Mouse (Mus musculus): Measurements from ENCODE around the gene Gm15155. TPM values are rescaled to one million over a fixed set of nuclear protein-coding genes. Genes with fewer than 3 reads are reported as not detected.
"Not testable (repeated sequence)": the region's sequence is repeated elsewhere in the genome, so short reads cannot be mapped to it uniquely, and the experiment has no call there.

The Gm15155 gene
- total RNA-seq, 2 experiments from 2014 or later: not detected

- TF ChIP-seq CTCF (IDR thresholded peaks at IDR 0.05): peak; percentile 67
- DNase-seq: peak; percentile 10
- no peak overlapping the region for H3K4me3 ChIP-seq
- intact Hi-C loops (cut with DNase I): no loop called here
- H3K27ac ChIP-seq: no peak overlapping the region
Observed at GRCm38 (mm10) chrX:155643975-155644374, 19.4 kb downstream of the Gm15155 start.

- Histone ChIP-seq H3K27ac (no peak overlapping the region), H3K4me3 (no peak overlapping the region)
- intact Hi-C loops (cut with DNase I): no loop called here
- no peak for TF ChIP-seq CTCF (IDR thresholded peaks at IDR 0.05)
- DNase-seq: no peak
Observed at GRCm38 (mm10) chrX:155645975-155646374, 21.4 kb downstream of the Gm15155 start.

- Histone ChIP-seq H3K4me3 (no peak overlapping the region), H3K27ac (no peak overlapping the region)
- intact Hi-C loops (cut with DNase I): no loop called here
- DNase-seq: no peak
- TF ChIP-seq CTCF (IDR thresholded peaks at IDR 0.05): no peak
Observed at GRCm38 (mm10) chrX:155657971-155658370, 33.4 kb downstream of the Gm15155 start.

- H3K27ac ChIP-seq; DNase-seq; H3K4me3 ChIP-seq; intact Hi-C loops (cut with DNase I): not testable (repeated sequence)
Observed at GRCm38 (mm10) chrX:155690440-155690839, 65.9 kb downstream of the Gm15155 start.

GRCm38 (mm10) chrX:155724157-155724556 lies 99.6 kb downstream of the Gm15155 start:
- no peak overlapping the region for H3K4me3 ChIP-seq
- intact Hi-C loops (cut with DNase I): no loop called here
- DNase-seq: no peak
- no peak overlapping the region for H3K27ac ChIP-seq
- no peak for TF ChIP-seq CTCF (IDR thresholded peaks at IDR 0.05)

- DNase-seq: no peak
- Histone ChIP-seq H3K4me3 (no peak overlapping the region), H3K27ac (no peak overlapping the region)
- intact Hi-C loops (cut with DNase I): no loop called here
- TF ChIP-seq CTCF (IDR thresholded peaks at IDR 0.05): no peak
Observed at GRCm38 (mm10) chrX:155728387-155728786, 103.8 kb downstream of the Gm15155 start.

GRCm38 (mm10) chrX:155888118-155888517 lies 263.6 kb downstream of the Gm15155 start:
- Histone ChIP-seq H3K4me3 (no peak overlapping the region), H3K27ac (no peak overlapping the region)
- DNase-seq: no peak
- TF ChIP-seq CTCF (IDR thresholded peaks at IDR 0.05): no peak
- intact Hi-C loops (cut with DNase I): no loop called here

- no peak overlapping the region for H3K27ac ChIP-seq
- intact Hi-C loops (cut with DNase I): no loop called here
- H3K4me3 ChIP-seq: no peak overlapping the region
- no peak for DNase-seq
- no peak for TF ChIP-seq CTCF (IDR thresholded peaks at IDR 0.05)
Observed at GRCm38 (mm10) chrX:155900040-155900439, 275.5 kb downstream of the Gm15155 start.

- intact Hi-C loops (cut with DNase I): no loop called here
- no peak for TF ChIP-seq CTCF (IDR thresholded peaks at IDR 0.05)
Observed at GRCm38 (mm10) chrX:155901742-155902141, 277.2 kb downstream of the Gm15155 start.

GRCm38 (mm10) chrX:155903108-155903507 lies 278.6 kb downstream of the Gm15155 start:
- no peak overlapping the region for H3K4me3 ChIP-seq
- no peak for DNase-seq
- intact Hi-C loops (cut with DNase I): no loop called here
- no peak overlapping the region for H3K27ac ChIP-seq
- no peak for TF ChIP-seq CTCF (IDR thresholded peaks at IDR 0.05)

More at GRCm38 (mm10) chrX:155901742-155902141, 277.2 kb downstream of the Gm15155 start:
- DNase-seq: no peak
- H3K27ac ChIP-seq: no peak overlapping the region
- H3K4me3 ChIP-seq: no peak overlapping the region

GRCm38 (mm10) chrX:156009756-156010155 lies 385.2 kb downstream of the Gm15155 start:
- no peak for DNase-seq
- intact Hi-C loops (cut with DNase I): no loop called here
- H3K27ac ChIP-seq: no peak overlapping the region
- TF ChIP-seq CTCF (IDR thresholded peaks at IDR 0.05): no peak
- H3K4me3 ChIP-seq: no peak overlapping the region

GRCm38 (mm10) chrX:156155776-156156175 lies 531.2 kb downstream of the Gm15155 start:
- no peak for DNase-seq
- no peak for TF ChIP-seq CTCF (IDR thresholded peaks at IDR 0.05)
- intact Hi-C loops (cut with DNase I): no loop called here
- no peak overlapping the region for H3K27ac ChIP-seq
- no peak overlapping the region for H3K4me3 ChIP-seq

GRCm38 (mm10) chrX:156171587-156171986 lies 547.0 kb downstream of the Gm15155 start:
- intact Hi-C loops (cut with DNase I): no loop called here
- no peak for DNase-seq
- no peak for TF ChIP-seq CTCF (IDR thresholded peaks at IDR 0.05)
- Histone ChIP-seq H3K27ac (no peak overlapping the region), H3K4me3 (no peak overlapping the region)

GRCm38 (mm10) chrX:156303806-156304205 lies 679.3 kb downstream of the Gm15155 start:
- H3K4me3 ChIP-seq; DNase-seq; intact Hi-C loops (cut with DNase I); H3K27ac ChIP-seq: not testable (repeated sequence)

Other genes with a start within 250 kb of the Gm15155 start
- under 1 TPM; 0.20 TPM for gene Ptchd1, start 927 bp upstream of the Gm15155 start, total RNA-seq (2021)

Measured in gastrocnemius, adult 2 months (tissue).